Mouse (Mus musculus) heart, postnatal 10 days (tissue): Measurements from ENCODE around the gene Hspb8. TPM values are rescaled to one million over a fixed set of nuclear protein-coding genes. Genes with fewer than 3 reads are reported as not detected.
"Not testable (repeated sequence)": the region's sequence is repeated elsewhere in the genome, so short reads cannot be mapped to it uniquely, and the experiment has no call there.

Experiments used
- DNase-seq, 2 experiments: peaks; one replicate each; pipeline ENCODE4 v3.0.0; 2021
- intact Hi-C: fragments of 180-260 bp; cut with DNase I; formaldehyde crosslinking; loops from one replicate; pipeline ENCODE4 v1.15.1; 2025
- total RNA-seq, 2 experiments: library from RNA; stranded (reverse); gene quantifications; 2 replicates each; pipeline ENCODE4 v1.2.3; 2021

The Hspb8 gene
- total RNA-seq, 2 experiments from 2014 or later, result 155 to 178 TPM

DNA sequence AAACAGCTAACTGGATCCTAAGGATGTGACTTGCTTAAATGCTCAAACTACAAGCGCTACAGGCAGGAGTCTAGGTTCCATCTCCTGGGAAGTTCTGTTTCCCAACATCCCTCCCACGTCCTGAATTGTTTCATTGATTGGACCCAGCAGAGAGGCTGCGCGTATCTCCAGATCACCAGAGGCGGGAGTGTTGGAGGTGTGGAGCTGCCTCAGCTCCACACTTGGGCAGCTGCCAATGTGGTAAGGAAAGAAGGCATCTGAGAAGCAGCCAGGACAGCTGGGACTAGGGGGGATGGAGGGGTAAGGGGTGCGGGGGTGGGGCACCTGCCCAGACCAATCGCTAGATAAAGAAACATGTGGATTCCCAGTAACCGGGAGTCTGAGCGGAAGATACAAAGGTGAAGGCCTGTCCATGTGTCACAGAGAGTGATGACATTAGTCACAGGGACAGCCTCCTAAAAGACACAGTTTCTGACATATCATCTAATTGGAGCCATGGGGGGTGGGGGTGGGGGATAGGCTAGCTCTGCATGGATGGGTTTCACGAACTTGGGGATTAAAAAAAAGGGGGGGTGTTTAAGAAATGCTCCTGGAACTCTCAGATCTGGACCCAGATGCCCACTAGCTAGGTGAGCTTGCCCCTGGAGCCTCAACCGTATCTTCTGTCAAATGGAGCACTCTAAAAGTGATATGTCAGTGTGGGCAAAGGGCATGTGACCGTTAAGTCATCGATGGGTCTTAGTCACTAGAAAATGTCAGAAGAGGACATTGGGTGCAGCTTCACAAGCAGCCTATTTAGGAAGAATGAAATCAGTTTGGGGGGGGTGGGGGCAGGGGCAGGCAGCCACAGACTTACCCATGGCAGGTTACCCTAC lies 12.5 kb upstream of the Hspb8 start:
- no peak for DNase-seq
- intact Hi-C loops, result no loop called here

DNA sequence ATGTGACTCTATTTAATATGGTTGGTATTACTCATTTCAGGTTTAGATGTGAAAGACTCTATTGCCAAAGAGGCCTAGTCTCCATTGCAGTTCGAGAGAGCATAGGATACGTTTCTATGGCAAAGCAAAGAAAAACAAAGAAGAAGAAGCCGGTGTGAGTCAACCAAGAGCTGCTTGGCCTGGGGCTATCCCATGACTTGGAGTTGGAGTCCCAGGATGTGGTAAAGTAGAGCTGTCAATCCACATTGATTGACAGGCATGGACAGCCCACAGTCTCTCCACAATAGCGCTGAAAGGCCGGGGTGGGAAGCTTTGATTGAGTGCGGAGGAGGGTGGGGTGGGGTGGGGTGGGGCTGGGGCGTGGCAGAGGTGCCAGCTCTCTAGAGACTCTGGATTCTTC lies 10.2 kb upstream of the Hspb8 start:
- no peak for DNase-seq
- intact Hi-C loops, result no loop called here

DNA sequence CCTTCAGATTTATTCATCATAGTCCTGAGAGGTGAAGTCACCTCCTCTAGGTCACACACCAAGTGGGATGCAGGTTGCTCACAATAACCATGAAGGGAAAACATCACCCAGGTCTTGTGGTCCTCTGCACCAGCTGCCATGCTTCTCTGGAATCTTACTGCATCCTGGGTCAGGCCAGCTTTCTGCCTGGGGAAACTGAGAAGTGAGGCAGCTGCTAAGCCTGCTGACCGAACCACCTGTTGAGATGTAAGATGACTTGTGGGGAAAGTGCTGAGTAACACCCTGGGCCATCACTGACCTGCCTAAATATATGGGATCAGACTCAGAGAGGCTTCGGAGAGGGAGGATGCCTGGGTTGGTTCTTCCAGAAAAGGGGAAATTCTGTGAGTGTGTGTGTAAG lies 4.0 kb upstream of the Hspb8 start:
- intact Hi-C loops, result loop anchor here (2.0 kb wide), 1 partner anchor 16 kb away; no protein-coding TSS in a partner anchor
- no peak for DNase-seq

DNA sequence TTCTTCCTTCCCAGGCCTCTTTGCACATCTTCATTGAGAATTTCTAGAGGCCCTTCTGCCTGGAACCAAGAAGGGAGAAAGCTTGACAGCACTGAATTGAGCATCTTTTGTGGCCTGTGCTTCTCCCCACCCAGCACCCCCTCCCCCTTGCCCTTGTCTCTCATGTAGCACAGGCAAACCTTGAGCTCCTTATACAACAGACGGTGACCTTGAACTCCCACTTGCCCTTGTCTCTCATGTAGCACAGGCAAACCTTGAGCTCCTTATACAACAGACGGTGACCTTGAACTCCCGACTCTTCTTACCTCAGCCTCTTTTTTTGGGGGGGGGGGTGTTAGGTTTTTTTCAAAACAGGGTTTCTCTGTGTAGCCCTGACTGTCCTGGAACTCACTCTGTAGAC lies 3.0 kb upstream of the Hspb8 start:
- intact Hi-C loops, result loop anchor here (2.0 kb wide), 1 partner anchor 17 kb away; no protein-coding TSS in a partner anchor
- DNase-seq, result not testable (repeated sequence)

DNA sequence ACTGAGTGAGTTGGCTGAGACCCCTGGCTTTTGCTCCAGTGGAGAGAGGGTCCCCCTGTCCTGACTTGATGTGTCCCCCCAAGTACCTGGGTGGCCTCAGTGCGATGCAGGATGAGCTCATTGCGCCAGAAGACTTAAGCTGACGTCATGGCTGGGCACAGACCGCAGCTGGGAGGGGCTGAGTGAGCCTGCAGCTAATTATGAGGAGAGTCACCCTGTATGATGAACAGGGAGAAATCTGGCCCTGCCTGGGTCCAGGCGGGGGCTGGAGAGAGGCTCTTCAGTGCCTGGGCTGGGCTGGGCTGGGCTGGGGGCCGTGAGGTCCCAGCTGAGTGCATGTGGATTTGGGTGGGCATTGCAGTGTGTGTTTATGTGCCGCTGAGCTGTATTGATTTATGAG lies 2.6 kb upstream of the Hspb8 start:
- peak; percentile 77 to 81 for DNase-seq
- intact Hi-C loops, result no loop called here

DNA sequence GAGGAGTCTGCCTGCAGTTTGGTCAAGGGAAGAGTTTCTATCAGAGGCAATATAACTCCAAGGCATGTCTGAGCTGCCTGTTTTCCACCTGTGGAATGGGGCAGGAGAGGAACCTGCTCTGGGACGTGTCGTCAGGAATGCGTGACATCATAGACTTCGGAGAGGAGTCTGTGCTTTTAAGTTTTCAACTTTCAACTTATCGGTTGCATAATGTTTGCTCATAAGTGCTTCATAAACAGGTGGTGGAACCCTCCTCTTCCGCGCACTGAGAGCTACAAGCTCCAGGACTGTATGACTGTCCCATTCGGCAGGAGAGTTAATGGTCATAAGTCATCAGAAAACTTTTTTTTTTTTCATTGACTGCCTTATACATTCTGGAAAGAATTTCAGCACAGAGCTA lies 1.1 kb upstream of the Hspb8 start:
- intact Hi-C loops, result loop anchor here (2.0 kb wide), 1 partner anchor 25 kb away; no protein-coding TSS in a partner anchor
- no peak for DNase-seq

DNA sequence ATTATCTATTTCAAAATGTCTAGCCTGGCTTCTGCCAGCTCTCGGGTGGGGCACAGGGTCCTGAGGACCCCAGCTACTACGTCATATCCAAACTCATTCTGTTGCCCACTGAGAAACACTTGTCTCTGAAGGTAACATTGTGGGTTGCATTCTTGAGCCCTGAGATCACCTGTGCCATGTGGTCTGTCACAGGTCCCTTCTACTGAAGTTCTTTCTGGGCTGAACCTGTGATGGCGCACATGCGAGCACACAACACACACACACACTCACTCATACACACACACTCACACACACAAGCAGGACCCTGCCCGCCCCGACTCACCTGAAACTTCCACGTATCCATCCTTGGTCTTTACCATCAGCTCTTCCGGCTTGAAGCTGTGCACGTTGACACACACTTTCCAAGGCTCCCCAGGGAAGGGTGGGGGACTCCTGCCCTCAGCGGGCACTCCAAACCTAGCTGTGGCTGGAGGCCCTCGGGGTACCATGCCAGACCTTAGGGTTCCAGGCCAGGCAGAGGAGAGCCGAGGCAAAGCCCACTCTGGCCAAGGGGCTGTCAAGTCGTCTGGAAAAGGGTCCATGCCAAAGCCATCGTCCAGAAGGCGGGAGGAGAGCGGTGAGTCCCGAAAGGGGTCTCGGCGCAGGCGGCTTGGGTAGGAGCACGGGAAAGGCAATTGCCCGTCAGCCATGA lies 728 bp downstream of the Hspb8 start:
- intact Hi-C loops, result loop anchor here (2.0 kb wide), 1 partner anchor 27 kb away; no protein-coding TSS in a partner anchor
- peak; percentile 53 to 56 for DNase-seq

DNA sequence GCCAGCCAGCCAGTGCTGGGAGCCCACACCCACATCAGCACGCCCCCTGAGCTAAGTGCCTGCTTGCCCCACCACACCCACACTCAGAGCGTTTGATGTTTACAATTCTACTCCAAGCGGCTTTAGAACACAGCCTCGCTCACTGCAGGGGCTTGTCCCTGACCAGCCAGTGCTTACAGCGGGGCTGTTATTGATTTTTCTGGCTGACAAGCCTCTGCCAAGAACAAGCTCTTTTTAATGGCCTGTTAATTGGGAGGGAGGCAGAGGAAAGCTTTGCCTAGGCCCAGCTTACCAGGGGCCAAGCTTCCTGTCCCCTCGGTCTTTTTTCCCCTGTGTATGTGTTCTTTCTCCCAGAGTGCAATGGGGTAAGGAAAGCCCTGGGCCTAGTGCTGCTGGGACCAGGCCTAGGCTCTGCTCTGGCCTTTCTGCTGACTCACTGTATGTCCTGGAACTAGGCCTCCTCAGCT lies 1.9 kb downstream of the Hspb8 start:
- peak; percentile 59 to 60 for DNase-seq
- intact Hi-C loops, result no loop called here

DNA sequence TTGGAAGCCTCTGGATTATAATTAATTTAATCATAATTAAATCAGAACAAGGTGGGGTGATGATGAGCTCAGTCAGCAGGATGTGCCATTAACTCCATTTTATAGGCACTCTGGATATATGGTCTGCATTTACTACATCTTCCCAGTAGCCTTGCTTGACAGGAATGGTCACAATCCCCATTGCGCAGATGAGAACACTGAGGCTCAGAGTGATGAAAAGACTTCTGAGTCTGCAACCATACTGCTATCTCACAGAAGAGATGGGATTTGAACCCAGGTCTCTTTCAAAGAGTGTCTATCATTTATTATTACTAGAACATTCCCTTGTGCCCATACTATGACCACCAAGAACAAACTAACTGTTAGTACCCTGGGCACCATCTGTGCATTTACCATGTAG lies 2.5 kb downstream of the Hspb8 start:
- intact Hi-C loops, result no loop called here
- no peak for DNase-seq

DNA sequence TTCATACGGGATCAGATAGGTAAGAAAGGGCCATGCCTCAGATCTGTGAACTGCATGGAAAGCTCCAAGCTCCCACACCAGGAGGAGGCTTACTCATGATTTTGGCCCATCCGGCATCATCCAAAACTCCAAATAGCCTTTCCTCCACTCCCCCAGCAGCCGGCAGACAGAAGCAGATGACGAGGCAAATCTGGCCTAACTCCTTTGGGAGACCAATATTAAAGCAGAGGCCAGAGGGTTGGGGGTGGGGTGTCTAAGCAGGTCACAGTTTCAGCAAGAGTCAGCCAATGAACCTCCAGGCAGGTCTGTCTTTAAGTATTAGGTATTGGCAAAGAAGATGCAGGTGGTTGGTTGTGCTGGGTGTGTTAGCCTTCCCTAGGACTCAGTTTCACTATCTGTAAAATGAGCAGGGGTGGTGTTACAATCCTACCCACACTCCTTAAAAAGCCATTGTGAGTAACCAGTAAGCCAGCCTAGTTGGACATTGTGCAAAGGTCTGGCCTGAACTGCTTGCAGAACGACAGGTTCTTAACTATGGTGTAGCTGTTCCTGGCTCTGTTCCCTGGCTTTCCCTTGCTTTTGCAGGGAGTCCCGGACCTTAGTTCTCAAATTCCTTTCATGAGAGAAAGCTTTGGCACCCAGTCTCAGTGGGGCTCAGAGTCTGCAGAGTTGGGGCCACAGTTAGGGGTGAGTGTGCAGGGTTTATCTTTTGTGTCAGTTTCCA lies 3.2 kb downstream of the Hspb8 start:
- intact Hi-C loops, result no loop called here
- peak; percentile 46 to 60 for DNase-seq

DNA sequence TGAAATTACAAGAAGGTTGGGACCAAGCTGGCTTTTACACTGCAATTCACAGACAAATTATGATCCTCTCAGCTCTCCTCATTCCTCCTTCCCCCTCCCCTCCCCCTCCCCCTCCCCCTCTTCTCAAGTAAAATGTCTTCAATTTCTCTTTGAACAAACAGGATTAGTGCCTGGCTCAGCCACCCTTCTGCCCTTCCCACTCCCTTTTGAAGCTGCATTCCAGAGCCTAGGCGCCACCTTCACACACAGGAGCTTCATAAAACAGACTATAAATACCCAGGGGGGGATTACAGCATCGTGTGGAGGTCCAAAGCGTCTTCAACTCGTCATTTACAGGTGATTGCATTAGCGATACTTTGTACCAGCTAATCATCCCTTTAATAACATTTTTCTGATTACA lies 6.5 kb downstream of the Hspb8 start:
- DNase-seq, result no peak
- intact Hi-C loops, result no loop called here

DNA sequence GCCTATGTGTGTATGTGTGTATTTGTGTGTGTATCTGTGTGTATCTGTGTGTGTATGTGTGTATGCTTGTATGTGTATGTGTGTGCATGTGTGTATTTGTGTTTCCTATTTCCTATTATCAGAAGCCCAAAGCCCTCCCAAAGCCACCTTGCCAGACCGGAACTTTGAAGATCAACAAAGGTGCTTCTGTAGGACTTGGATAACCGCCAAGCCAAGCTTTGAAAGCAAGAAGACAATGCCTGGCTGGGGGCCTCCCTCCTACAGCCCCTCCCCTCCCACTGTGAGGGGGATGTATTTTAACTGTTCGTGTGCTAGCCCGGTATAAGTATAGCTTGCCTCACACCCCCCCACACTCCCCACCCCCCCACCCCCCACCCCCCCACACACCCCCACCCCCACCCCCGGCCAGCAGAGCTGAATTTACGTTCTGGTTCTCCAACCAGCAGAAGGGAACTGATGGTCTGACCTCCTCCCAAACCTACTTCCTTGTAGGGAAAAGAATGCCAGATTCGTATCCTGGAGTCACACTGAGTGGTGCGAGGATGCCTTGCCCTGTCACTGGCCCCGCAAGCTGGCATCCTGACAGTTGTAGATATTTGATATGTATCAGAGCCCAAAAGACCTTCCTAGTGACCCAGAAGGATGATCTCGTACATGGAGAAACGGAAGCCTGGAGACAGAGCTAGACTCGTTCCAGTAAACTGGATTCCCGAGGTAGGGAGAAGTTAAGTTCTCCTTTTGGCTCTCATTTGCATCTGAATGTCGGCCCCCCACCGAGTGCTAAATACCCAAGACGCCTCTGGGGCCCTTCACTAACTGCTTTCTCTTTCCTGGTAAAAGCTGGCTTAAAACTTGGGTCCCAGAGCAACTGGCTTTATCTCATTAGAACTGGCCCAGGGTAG lies 12.7 kb downstream of the Hspb8 start:
- intact Hi-C loops, result no loop called here
- DNase-seq, result no peak

DNA sequence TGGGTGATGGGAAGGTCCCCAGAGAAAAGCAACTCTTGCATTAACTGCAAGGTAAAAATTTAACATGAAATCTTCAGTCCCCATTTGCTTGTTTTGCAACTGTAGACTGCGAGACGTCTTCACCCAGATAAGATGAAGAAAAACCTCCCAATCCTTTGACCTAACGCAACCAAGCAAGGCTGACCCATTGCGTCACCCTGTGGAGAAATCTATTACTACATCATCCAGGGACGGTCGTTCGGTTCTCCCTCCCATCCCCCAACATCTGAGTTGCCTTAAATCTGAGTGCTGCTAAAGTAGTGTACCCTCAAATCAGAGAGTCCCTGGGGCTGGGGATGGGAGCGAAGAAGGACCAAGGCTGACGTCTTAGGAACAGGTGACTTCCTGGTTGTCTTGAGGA lies 13.7 kb downstream of the Hspb8 start:
- no peak for DNase-seq
- intact Hi-C loops, result no loop called here

DNA sequence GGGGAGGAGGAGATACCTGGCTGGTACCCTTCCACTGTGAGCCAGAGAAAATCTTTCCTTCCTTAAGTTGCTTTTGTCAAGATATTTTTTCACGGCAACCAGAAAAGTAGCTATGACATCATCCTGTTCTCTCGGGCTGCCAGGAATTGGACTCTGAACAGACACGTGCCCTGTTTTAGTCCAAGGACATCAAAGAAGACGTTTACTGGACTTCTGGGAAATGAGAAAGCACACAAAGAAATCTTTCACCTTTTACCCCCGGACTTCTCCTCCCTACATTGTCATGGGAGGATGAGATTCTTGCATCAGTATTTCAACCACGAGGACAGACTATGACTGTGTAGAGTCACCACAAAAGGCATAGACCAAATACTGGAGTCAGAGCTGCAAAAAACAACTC lies 14.7 kb downstream of the Hspb8 start:
- DNase-seq, result no peak
- intact Hi-C loops, result no loop called here

DNA sequence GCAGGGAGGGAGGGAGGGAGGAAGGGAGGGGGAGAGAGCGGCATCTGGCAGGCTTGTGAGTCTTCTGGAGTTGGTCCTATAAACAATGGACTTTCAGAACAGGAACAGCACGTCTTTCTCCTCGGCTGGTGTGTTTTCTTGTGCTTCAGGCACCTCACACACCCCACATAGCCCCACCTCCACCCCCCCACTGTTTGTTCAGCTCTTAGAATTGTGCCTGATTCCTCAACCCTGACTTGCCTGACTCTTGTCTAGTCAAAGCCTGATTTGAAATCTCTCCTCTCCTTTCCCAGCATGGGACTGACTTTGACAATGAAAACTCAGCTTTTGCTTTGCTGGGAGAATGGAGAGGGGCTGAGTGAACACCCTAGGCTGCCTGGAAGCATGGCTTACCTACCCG lies 15.3 kb downstream of the Hspb8 start:
- intact Hi-C loops, result no loop called here
- no peak for DNase-seq

DNA sequence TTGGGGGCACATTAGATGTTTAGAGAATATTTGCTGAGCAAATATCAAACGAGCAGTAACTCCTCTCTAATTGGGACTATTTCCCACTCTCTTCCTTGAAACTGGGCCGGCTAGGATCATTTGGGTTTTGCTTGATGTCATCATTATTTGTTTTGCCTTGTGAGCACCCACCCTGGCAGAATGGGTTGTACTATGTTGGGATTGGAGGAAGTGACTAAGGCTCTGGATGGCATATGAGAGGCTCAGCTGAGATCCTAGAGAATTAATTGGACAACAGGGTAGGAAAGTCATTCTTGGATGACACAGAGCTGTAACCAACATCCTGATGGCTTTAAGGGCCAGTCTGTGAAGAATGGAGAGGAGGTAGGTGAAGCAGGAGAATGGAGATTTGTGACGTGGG lies 16.2 kb downstream of the Hspb8 start:
- DNase-seq, result no peak
- intact Hi-C loops, result no loop called here

DNA sequence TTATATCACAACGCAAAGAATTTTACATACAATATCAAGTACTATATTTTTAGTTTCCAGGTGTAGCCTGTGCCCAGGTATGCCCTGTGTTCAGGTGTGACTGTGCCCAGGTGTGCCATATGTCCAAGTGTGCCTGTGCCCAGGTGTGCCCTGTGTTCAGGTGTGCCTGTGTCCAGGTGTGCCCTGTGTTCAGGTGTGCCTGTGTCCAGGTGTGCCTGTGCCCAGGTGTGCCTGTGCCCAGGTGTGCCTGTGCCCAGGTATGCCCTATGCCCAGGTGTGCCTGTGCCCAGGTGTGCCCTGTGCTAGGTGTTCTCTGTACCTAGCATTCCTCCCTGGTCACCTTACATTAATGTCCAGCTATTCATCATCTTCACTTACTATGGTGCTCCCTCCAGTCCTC lies 16.7 kb downstream of the Hspb8 start:
- DNase-seq, result no peak
- intact Hi-C loops, result no loop called here

DNA sequence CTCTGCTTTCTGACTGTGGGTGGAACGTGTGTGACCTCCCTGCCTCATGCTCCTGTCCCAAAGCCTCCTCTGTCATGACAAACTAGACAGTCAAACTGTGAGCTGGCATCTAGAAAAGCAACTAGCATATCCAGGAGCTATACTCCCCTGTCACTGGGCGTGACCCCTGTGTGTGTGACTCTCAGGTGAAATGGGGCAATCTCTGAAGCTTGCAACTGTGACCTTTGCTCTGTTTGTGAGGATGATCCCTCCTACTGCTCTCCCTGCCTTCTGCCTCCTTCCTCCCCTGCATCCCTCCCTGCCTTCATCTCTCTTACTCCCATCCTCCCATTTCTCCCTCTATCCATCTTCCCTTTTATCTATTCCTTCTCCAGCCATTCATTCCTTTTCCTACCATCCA lies 18.6 kb downstream of the Hspb8 start:
- intact Hi-C loops, result no loop called here

DNA sequence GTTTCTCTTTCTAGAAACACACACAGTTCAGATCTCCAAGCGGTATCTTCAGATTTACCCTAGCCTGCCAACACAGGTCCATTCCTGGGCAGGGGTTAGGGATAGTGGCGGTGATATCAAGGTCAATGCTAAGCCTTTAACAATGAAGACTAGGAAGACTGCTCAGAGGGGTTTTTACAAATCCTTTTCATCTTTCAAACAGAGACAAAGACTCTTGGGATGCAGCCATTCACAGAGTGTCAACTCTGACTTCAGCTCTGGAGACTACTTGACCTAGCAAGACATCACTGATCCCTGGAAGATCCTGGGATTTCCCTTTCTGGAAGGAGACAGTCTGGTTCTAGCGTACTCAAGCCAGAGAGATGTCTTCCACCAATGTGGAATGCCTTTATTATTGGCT lies 21.9 kb downstream of the Hspb8 start:
- intact Hi-C loops, result no loop called here
- no peak for DNase-seq

More for the DNA sequence above, 18.6 kb downstream of the Hspb8 start:
- DNase-seq, result no peak

DNA sequence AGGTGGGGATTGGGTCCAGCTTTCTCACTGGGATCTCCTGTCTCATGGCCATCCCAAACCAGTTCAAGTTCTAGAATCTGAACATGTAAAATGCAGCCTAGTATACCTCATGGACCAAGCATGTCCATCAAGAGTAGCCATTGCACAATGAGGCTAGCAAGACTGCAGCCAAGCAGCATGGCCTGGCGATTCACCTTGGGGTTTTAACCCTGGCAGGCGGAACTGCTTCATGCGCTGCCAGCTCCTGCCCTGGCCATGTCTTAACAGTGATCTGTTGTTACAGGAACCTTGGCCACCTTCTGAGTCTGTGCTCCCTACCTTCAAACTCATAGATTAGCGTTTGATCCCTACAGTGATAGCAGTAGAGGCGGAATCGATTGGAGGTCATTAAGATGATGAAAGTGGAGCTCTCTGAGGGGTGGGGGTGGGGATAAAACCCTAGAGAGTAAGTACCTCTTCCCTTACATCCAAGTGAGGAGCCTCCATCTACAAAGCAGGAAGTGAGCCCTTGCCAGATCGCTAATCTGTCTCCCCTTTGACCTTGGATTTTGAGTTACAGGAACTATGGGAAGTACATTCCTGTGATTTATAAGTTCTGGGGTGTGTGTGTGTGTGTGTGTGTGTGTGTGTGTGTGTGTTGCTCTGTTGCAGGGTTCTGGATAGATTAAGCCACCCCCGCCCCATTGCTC lies 22.5 kb downstream of the Hspb8 start:
- no peak for DNase-seq
- intact Hi-C loops, result no loop called here
